Mouse (Mus musculus) forebrain, embryonic 13.5 days (tissue): ENCODE measurements around the gene Plek. TPM values are rescaled to one million over a fixed set of nuclear protein-coding genes. Genes with fewer than 3 reads are reported as not detected.

Source experiments
- ATAC-seq: fragments of 200-750 bp; cut with Nextera tagmentation; 2 replicates; pipeline ENCODE4 v1.8.0; 2017
- H3K27ac ChIP-seq: fragments of 300-500 bp; sonication (generic); 2 replicates; pipeline ENCODE4 v1.5.1; 2015; ENCODE audit warnings: inconsistent platforms, mild to moderate bottlenecking, moderate library complexity
- H3K27me3 ChIP-seq: fragments of 300-500 bp; sonication (generic); 2 replicates; pipeline ENCODE4 v1.6.1; 2015; ENCODE audit warnings: mild to moderate bottlenecking, inconsistent platforms
- H3K36me3 ChIP-seq: fragments of 300-500 bp; sonication (generic); 2 replicates; pipeline ENCODE4 v1.6.1; 2015; ENCODE audit warnings: mild to moderate bottlenecking, inconsistent platforms; ENCODE audit not compliant: poor library complexity, severe bottlenecking
- H3K4me1 ChIP-seq: fragments of 300-500 bp; sonication (generic); 2 replicates; pipeline ENCODE4 v1.6.1; 2015; ENCODE audit warnings: inconsistent platforms
- H3K4me2 ChIP-seq: fragments of 300-500 bp; sonication (generic); 2 replicates; pipeline ENCODE4 v1.6.1; 2015; ENCODE audit warnings: inconsistent platforms, mild to moderate bottlenecking, moderate library complexity
- H3K4me3 ChIP-seq: fragments of 300-500 bp; sonication (generic); 2 replicates; pipeline ENCODE4 v1.5.1; 2015; ENCODE audit warnings: mild to moderate bottlenecking, inconsistent platforms
- H3K9ac ChIP-seq: fragments of 300-500 bp; sonication (generic); 2 replicates; pipeline ENCODE4 v1.6.1; 2015; ENCODE audit warnings: mild to moderate bottlenecking, inconsistent platforms
- H3K9me3 ChIP-seq: fragments of 300-500 bp; sonication (generic); replicated peaks from 2 replicates; pipeline ENCODE4 v1.6.1; 2016; ENCODE audit warnings: inconsistent platforms
- WGBS: fragments of 180-500 bp; shearing (Covaris S2); methylation state at CpG from one replicate; pipeline ENCODE4 v1.1.7; 2015; 5-methylcytosine and 5-hydroxymethylcytosine counted together
- polyA plus RNA-seq: library from polyadenylated mRNA; unstranded; fragments of >200 nt; fragmentation: Nextera tagmentation; extraction: Ambion mirVana; gene quantifications from 2 replicates; pipeline ENCODE4 v1.2.1, GENCODE M21; 2015

The Plek gene
- polyA plus RNA-seq, 1 experiment from 2014 or later: 2.0 TPM

- ATAC-seq: no peak
- no peak overlapping the region for H3K9ac ChIP-seq
- H3K36me3 ChIP-seq: no peaks in the 10 kb centered on the region
- H3K27me3 ChIP-seq: no peaks in the 10 kb centered on the region
- H3K4me2 ChIP-seq: no peak overlapping the region
- H3K4me3 ChIP-seq: no peak overlapping the region
- H3K4me1 ChIP-seq: no peaks in the 10 kb centered on the region
- H3K27ac ChIP-seq: no peak overlapping the region
- 88% methylated on average over 3 of the region's 3 CpGs for WGBS
- H3K9me3 ChIP-seq: no peaks in the 10 kb centered on the region
Measured at GRCm38 (mm10) chr11:16932159-16932558, 120.0 kb downstream of the Plek start.

Other genes starting within 250 kb of the Plek start
- gene Fbxo48, start 101.0 kb downstream of the Plek start, polyA plus RNA-seq: 1.6 and 1.9 TPM in 2 replicates
- gene Cnrip1, start 795 bp downstream of the Plek start, polyA plus RNA-seq: 63.7 and 75.7 TPM in 2 replicates
- gene Ppp3r1, start 106.9 kb upstream of the Plek start, polyA plus RNA-seq: 124 and 130 TPM in 2 replicates
- gene Wdr92, start 129.7 kb upstream of the Plek start, polyA plus RNA-seq: 19.9 and 21.9 TPM in 2 replicates
- gene Pno1, start 159.2 kb upstream of the Plek start, polyA plus RNA-seq: 53.9 and 56.6 TPM in 2 replicates
- 101 and 111 TPM in 2 replicates for gene C1d, start 205.2 kb upstream of the Plek start, polyA plus RNA-seq